Mouse (Mus musculus) frontal cortex, postnatal 14 days (tissue): ENCODE measurements around the gene Epsti1.
A peak's percentile ranks its signal among the peaks of the same experiment; 100 is the strongest.
"Not testable (repeated sequence)": the region's sequence is repeated elsewhere in the genome, so short reads cannot be mapped to it uniquely, and the experiment has no call there.

Source experiments
- DNase-seq, 2 experiments: peaks; one replicate each; pipeline ENCODE4 v3.0.0; 2022; ENCODE audit warnings: low spot score in 2 of 2

The Epsti1 gene

GRCm38 (mm10) chr14:77904171-77904762 is at the start of gene Epsti1:
TSS of gene Epsti1 (plus strand) at chr14:77904239.
- DNase-seq, result no peak

DNA sequence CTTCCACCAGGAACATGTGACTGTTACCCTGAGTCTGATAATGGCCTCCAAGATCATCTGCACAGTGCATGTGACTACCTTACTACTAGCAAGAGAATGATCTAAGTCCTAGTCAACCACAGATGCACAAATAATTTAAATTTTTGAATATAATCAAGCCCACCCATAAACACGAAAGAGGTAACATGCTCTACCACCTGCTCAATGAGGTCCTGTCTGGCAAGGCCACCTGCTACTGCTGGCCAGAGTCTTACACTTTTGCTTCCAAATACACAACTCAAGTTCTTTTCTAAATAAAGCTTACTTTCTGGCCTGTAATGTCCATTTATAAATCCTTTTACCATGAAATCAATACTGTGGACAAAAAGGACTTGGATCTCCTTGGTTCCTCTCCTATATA is 44.1 kb upstream of the Epsti1 start:
- no peak for DNase-seq

DNA sequence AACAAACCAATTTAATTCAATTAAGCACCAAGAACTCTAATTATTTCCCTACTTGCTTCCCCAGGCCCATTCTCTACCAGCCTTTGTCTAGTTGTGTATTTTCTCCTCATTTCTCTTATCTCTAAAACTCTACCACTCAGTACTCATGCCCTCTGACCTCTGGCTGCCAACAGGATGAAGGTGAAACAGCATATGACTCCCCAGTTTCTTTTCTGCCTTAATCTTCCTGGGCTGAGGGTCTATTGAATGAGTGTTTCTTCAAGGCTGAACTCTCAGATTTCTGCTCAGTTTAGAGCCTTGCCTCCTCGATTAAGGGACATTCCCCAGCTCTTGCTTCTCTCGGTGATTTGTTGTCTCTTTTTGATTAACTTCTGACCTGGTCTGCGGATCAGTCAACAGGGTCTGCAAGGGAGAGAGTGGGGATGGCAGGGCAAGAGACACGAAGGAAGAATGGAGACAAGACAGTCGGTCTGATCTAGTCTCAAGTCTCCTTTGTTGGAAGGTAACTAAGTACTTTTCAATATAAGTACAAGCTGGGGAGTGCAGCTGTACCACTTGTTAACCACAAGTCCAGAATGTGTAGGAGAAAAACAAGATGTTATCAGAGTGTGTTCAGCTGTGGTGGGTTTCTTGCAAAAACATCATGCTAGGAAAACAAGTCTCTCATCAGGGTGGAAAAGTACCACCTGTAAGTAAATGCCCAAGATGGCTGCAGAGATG is 43.0 kb upstream of the Epsti1 start:
- DNase-seq, result no peak

DNA sequence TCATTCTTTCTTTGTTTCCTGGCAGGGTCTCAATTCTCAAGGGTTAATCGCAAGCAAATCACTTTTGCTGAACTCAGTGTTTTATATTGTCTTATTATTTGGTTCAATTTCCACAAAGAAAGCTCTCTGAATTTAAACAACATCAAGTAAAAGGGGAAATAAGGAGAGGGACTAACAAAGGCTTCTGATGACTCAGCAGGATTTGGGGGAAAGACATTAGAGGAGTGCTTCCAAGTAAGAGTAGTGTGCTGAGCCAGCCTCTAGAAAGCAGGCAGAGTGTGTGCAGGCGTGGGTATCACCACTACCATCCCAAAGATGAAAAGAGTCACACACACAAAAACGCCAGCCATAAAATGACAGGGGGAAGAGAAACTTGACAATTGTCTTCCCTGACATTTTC is 40.0 kb upstream of the Epsti1 start:
- DNase-seq, result no peak

- no peak for DNase-seq
Observed at GRCm38 (mm10) chr14:77864510-77864909, 39.5 kb upstream of the Epsti1 start.

DNA sequence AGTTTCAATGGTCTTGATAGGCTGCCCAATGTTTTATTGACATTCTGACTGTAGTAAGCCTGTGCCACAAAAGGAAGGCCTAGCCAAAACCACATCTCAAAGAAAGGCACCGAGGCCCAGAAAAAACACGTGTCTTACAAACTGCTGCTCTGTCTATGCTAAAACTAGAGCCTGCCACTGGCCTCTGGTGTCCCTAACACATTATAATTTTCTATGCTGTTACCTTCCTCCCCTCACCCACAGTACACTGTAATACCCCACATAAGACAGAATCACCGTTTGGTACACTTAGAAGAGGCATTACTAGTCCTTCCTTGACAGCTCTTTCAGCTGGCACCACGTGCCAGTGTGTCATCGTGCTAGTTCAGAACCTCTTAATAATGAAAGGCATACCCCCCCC is 36.4 kb upstream of the Epsti1 start:
- no peak for DNase-seq

- DNase-seq, result no peak
Observed at GRCm38 (mm10) chr14:77870926-77871325, 33.1 kb upstream of the Epsti1 start.

DNA sequence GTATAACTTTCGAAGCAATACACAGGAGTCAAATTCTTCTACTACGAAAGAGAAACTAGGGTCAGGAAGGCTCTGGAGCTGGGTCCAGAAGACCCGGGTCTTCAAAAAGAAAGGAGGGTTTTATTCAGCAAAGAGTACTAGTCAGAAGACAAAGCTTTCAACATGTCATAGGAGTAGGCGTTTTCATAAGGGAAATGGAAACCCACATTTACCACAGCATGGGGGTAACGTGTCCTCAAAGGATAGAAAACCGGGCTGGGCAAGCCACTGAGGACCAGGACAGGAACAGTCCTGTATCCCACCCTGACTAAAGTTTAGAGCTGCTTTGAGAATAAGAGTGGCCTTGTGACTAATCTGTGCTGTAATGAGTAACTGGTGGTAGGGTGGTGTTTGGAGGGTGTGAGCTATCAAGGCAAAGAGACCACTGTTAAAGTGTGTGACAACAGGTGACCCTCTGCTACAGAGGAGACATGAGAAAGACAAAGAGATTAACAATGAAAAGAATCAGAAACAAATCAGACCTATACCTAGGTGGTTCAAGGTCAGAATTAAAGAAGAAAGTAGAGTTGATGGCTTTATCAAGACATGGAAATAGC is 32.6 kb upstream of the Epsti1 start:
- DNase-seq, result no peak

- peak; percentile 66 to 72 for DNase-seq
Observed at GRCm38 (mm10) chr14:77874304-77875241, 29.5 kb upstream of the Epsti1 start, which contains the start of gene Dnajc15. TSS of gene Dnajc15 (minus strand) at chr14:77875125.

DNA sequence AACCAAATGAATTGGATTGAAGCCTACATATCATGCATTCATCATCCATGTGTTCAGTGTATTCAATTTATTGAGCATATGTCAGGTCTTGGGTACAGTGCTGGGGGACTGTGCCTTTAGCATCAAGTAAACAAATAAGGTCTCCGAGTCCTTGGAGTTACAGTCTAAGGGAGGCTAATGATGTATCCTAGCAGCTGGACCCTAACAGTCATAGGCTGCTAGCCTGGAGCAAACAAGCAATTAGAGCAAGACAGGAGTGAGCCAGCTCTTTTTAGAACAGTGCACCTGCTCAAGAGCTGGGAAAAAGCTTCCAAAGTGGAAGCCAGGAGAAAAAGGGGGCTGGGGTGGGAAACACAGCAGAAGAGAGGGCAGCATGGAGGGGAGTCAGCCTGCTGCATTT is 27.8 kb upstream of the Epsti1 start:
- no peak for DNase-seq

GRCm38 (mm10) chr14:77877876-77878275 is 26.2 kb upstream of the Epsti1 start:
- DNase-seq, result not testable (repeated sequence)

GRCm38 (mm10) chr14:77881998-77882397 is 22.0 kb upstream of the Epsti1 start:
- DNase-seq, result no peak

DNA sequence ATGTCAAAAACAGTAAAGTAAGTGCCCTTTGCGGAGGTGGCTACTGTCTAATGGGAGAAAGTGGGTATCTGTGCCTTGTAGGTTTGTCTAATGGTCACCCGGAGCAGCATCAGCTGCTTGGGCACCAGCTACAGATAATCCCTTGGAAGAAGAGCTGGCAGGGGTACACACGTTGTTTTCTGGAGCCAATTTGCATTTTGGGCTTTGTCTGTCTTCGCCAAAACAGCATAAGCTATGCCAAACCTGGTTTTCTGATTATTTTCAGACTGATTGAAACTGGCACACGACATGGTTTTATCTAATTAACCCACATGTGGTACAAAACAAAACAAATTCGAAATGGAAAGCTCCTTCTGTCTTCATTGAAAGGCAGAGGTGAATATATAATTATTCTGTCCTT is 21.4 kb upstream of the Epsti1 start:
- DNase-seq, result no peak

GRCm38 (mm10) chr14:77886376-77886775 is 17.7 kb upstream of the Epsti1 start:
- DNase-seq, result no peak

DNA sequence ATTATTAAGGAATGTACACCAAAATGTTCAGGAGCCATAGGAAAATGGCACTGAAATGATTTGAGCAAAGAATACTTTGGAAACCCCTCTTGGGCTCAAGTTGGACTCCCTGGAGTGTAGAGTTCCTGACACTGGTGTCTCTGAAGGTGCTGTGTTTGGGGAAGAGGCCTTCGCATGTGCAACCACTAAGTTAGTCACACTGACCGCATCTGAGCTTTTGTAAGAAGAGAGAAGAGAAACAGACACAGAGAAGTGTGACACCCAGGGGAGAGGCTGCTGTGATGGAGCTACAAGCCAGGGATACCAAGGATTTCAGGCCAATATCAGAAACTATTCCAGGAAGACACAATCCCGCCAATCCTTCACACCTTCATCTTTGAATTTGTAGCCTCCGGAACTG is 17.1 kb upstream of the Epsti1 start:
- DNase-seq, result no peak

- DNase-seq, result no peak
Observed at GRCm38 (mm10) chr14:77889911-77890310, 14.1 kb upstream of the Epsti1 start.

- no peak for DNase-seq
Observed at GRCm38 (mm10) chr14:77895951-77896350, 8.1 kb upstream of the Epsti1 start.

DNA sequence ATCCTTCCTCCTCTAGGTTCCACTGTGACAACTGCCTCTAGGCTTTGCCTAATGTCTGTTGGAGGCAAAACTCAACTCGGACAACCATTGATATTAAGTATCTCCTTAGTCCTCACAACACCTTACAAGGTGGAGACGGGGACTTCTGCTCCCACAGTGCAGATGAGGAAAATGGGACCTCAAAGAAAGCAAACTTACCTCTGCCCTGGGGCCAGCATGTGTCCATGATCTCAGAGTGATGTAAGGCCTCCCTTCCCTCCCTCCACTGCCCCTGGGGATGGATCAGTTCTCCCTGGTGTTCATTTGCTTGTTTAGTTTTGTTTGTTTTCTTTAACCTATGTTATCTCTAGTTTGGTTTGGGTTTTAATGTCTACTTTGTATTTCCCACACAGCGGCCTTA is 1.5 kb upstream of the Epsti1 start:
- no peak for DNase-seq

- DNase-seq, result no peak
Observed at GRCm38 (mm10) chr14:77905466-77905865, 1.4 kb downstream of the Epsti1 start.

- DNase-seq, result no peak
Observed at GRCm38 (mm10) chr14:77906586-77906985, 2.5 kb downstream of the Epsti1 start.

DNA sequence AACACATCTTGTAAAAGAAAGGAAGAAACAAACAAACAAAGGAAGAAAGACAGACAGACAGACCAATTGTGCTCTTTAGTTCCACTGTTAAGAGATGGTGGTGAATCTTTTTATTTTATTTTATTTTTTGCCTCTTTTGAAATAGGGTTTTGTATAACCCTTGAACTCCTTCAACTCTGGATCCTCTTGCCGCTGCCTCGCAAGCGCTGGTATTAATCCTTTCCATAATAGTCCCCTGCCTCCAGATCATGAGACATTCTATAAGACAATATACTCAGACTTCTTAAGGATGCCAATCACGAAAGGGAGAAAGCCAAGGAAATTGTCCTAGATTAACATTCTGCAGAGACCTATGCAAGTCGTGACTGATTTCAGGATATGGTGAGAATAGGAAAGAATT is 11.7 kb downstream of the Epsti1 start:
- no peak for DNase-seq

DNA sequence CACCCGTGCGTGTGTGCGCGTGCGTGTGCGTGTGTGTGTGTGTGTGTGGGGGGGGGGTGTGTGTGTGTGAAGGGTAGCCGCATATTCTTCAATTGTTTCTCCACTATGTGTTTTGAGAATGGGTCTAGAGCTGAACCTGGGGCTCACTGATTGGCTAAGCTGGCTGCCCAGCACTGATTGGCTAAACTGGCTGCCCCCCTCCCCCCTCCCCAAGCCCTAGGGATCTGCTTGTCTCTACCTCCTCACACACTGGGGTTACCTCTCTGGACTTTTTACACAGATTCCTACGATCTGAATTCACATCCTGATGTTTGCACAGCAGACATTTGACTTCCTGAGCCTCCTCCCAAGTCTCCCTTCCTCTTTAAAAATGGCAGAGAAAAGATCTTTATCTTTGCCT is 17.6 kb downstream of the Epsti1 start:
- DNase-seq, result no peak
